Mouse (Mus musculus) right cerebral cortex, adult 18-20 months (tissue): ENCODE data around the gene Exoc2.

Experiments
- DNase-seq: peaks from one replicate; pipeline ENCODE4 v3.0.0; 2022; ENCODE audit warnings: mixed read lengths

The Exoc2 gene

GRCm38 (mm10) chr13:30888480-30888879 lies 85.4 kb downstream of the Exoc2 start:
- peak; percentile 65 for DNase-seq

GRCm38 (mm10) chr13:30880310-30880709 lies 93.6 kb downstream of the Exoc2 start:
- no peak for DNase-seq

- no peak for DNase-seq
Observed at GRCm38 (mm10) chr13:30879871-30880270, 94.0 kb downstream of the Exoc2 start.

GRCm38 (mm10) chr13:30875825-30876224 lies 98.1 kb downstream of the Exoc2 start:
- DNase-seq, result no peak

- no peak for DNase-seq
Observed at GRCm38 (mm10) chr13:30873472-30873871, 100.4 kb downstream of the Exoc2 start.

- DNase-seq, result peak; percentile 78
Observed at GRCm38 (mm10) chr13:30865486-30865885, 108.4 kb downstream of the Exoc2 start.

- DNase-seq, result no peak
Observed at GRCm38 (mm10) chr13:30864042-30864441, 109.9 kb downstream of the Exoc2 start.

- DNase-seq, result no peak
Observed at GRCm38 (mm10) chr13:30858421-30858820, 115.5 kb downstream of the Exoc2 start.

GRCm38 (mm10) chr13:30850736-30851135 lies 123.2 kb downstream of the Exoc2 start:
- no peak for DNase-seq

GRCm38 (mm10) chr13:30848001-30848400 lies 125.9 kb downstream of the Exoc2 start:
- no peak for DNase-seq

- DNase-seq, result no peak
Observed at GRCm38 (mm10) chr13:30846506-30846905, 127.4 kb downstream of the Exoc2 start.

- DNase-seq, result no peak
Observed at GRCm38 (mm10) chr13:30843049-30843448, 130.8 kb downstream of the Exoc2 start.

- no peak for DNase-seq
Observed at GRCm38 (mm10) chr13:30841843-30842242, 132.1 kb downstream of the Exoc2 start.

- no peak for DNase-seq
Observed at GRCm38 (mm10) chr13:30841306-30841705, 132.6 kb downstream of the Exoc2 start.

- no peak for DNase-seq
Observed at GRCm38 (mm10) chr13:30840700-30841099, 133.2 kb downstream of the Exoc2 start.

GRCm38 (mm10) chr13:30836342-30836741 lies 137.6 kb downstream of the Exoc2 start:
- no peak for DNase-seq

- no peak for DNase-seq
Observed at GRCm38 (mm10) chr13:30834859-30835258, 139.0 kb downstream of the Exoc2 start.

- DNase-seq, result no peak
Observed at GRCm38 (mm10) chr13:30834349-30834748, 139.5 kb downstream of the Exoc2 start.

- DNase-seq, result no peak
Observed at GRCm38 (mm10) chr13:30833476-30834149, 140.3 kb downstream of the Exoc2 start.

GRCm38 (mm10) chr13:30831369-30831768 lies 142.5 kb downstream of the Exoc2 start:
- no peak for DNase-seq

- DNase-seq, result no peak
Observed at GRCm38 (mm10) chr13:30826511-30826910, 147.4 kb downstream of the Exoc2 start.

- no peak for DNase-seq
Observed at GRCm38 (mm10) chr13:30824903-30825302, 149.0 kb downstream of the Exoc2 start.

GRCm38 (mm10) chr13:30820555-30820954 lies 153.3 kb downstream of the Exoc2 start:
- DNase-seq, result no peak

GRCm38 (mm10) chr13:30819891-30820290 lies 154.0 kb downstream of the Exoc2 start:
- DNase-seq, result no peak

- DNase-seq, result no peak
Observed at GRCm38 (mm10) chr13:30817436-30817835, 156.5 kb downstream of the Exoc2 start.
